Mouse (Mus musculus): Measurements from ENCODE around the gene Fam241a.
A peak's percentile ranks its signal among the peaks of the same experiment; 100 is the strongest.

Gene Fam241a

DNA sequence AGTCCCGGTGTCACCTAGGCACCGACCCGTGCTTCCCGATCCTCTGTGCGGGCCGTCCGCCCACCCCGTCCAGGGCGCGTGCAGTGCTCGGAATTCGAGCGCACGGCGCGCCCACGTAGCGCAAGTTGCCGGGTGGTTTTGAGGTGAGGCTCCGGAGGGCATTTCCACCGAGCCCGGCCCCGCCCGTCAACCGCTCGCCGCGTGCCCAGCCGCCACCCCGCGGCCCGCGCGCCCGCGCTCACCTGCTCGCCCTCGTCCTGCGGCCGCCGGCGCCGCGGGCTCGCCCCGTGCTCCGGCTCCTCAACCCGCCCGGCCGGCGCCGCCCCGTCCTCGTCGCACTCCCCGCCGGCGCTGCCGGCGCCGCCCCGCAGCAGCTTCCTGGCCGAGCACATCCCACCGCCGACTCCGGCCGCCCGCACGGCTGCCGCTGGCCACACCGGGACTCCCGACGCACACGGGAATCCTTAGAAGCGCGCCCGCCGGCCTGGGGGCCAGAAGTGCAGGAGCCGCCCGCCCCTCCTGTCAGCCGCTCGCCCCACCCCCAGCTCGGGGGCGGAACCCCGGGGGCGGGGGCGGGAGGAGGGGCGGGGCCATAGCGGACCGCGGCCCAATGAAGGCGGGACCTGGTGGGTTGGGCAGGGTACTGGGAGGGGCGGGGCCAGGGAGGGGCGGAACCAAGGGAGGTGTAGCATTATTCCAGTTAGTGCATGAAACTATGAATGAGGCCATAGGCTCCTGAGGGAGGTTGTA is at the start of gene Fam241a:
Fam241a (minus strand) TSS at position 533 of the 750 bp plus-strand sequence.
- DNase-seq (ENCODE audit: low spot score) = peak; percentile 85

DNA sequence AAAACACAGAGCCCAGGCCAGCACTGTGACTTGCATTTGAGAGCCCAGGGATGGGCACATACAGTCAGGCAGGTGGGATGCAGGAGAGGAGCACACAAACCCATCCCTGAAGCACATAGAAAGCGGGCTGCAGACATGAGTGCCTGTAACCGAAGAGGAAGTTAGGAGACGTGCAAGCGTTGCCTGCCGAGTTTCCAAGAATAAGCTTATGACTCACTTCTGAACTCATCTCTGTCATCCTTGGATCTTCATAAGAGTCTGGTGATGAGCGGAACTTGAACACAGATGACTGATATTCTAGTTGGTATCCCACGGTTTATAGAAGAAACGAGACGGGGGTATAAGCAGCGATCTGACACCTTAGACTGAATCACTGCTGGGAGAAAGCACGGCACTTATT is 36.3 kb upstream of the Fam241a start:
- no peak for DNase-seq (ENCODE audit: low spot score)

DNA sequence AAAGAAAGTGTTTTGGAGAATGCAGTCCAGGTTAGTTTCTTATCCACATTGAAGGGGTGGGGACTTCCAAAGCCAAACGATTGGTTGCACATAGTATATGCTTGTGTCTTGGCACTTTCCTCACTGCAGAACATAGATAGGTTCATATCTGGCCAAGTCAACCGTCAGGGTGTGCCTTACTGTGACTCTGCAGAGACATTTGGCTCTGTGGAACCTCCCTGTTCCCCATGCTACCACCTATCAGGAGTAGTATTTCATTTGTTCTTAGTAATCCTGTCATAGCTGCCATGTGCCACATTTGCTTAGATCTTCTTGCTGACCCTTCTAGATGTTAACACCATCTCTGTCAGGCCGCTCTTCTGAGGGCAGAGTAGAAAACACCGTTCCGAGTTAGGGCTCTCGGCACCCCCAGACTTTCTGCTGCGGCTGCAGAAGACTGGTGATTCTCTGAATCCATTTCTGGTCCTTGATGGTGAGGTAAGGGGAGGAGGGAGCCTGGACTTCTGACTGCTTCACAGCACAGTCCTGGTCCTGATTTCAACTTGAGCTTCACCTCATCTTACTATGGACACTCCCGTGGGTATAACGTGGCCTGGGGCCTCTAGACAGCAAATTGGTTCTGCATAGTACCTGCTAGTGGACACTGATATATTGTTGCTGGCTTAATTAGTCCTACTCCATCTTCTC is 34.3 kb upstream of the Fam241a start:
- no peak for DNase-seq (ENCODE audit: low spot score)

DNA sequence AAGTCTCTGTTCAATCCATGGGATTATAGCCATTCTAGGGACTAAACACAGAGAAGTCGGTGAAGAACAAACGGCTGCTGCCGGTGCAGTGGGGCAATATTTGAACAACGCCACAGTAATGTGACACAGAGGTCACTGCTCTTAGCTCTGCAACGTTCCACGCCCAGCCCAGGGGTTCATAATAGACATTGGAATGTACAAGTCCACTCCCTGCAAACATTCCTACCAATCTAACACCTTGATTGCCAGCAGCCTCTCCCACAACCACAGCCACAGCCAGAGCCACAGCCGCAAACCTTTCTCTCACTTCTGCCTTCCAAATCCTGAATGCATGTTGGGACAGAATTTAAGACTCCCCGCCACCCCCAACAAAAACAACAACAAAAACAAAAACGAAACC is 33.8 kb upstream of the Fam241a start:
- DNase-seq (ENCODE audit: low spot score) = no peak

DNA sequence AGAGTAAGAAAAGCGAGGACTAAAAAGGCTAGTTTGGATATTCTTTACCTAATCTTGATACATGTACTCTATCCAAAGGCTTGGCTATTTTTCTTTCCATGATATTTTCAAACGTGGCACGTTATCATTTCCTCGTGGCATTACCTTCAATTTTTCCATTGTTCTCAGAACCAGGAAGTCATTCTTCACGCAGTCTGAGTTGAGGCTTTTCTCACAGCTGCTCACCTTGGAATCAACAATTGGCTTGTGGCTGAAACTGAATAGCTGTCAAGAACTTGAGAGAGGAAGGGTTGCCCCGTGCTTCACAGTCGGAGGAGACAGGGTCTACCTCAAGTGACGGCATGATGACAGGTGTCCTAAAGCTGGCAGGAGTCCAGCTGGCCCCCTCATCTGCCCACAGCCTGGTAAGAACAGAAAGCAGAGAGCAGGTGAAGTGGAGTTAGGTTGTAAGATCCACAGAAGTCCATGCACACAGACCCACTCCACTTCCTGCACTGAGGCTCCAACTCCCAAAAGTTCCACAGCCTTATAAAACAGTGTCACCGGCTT is 30.6 kb upstream of the Fam241a start:
- DNase-seq (ENCODE audit: low spot score) = no peak

DNA sequence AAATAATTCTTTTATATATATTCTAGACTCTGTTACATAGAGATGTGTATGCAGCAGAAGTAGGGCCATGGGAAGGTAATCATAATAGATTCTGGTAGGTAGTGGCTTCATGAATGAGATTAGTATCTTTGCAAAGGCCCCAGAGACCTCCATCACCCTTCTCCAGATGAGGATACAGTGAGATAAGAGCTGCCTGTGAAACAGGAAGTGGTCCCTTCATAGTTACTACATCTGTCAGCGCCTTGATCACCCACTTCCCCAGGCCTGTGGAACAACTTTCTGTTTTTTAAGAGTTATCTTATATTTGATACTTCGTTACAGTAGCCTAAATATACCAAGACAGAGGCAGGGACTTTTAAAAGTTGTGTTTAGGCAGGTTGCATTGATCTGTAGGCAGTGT is 28.3 kb upstream of the Fam241a start:
- peak; percentile 28 for DNase-seq (ENCODE audit: low spot score)

DNA sequence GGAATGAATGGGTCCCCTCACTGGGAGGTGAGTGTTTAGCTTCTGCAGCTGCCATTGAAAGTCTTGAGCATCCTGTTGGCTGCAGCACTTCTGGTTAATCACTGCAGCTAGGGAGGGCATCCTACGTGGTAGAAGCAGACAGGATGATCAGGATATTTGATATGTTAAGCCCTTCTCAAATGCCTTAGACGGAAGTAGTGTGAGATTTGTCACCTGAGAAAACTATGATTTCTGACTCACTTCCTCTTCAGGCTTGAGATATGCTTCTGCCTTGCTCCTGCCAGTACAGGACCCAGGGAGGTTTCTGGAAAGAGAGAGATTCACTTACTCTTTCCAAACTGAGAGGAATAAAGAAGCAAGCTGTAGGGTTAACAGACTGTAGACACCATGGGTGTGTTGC is 27.1 kb upstream of the Fam241a start:
- peak; percentile 5 for DNase-seq (ENCODE audit: low spot score)

DNA sequence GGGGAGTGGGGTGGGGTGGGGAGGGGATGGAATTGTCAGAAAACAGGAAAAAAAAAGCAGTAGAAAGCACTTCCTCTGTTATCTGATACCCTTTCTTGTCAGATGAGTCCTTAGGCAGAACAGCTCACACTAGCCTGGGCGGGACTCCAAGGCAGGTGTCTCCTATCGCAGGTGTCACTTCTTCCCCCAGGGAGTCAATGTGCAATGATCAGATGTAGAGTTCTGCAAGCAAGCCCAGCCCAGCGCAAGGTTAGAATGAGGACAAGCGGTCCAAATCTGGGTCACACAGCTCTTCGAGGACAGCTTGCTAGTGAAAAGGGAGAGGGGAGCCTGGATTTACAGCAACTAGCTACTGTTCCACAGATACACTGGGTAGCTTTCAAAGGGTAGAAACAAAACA is 26.0 kb upstream of the Fam241a start:
- DNase-seq (ENCODE audit: low spot score) = no peak

DNA sequence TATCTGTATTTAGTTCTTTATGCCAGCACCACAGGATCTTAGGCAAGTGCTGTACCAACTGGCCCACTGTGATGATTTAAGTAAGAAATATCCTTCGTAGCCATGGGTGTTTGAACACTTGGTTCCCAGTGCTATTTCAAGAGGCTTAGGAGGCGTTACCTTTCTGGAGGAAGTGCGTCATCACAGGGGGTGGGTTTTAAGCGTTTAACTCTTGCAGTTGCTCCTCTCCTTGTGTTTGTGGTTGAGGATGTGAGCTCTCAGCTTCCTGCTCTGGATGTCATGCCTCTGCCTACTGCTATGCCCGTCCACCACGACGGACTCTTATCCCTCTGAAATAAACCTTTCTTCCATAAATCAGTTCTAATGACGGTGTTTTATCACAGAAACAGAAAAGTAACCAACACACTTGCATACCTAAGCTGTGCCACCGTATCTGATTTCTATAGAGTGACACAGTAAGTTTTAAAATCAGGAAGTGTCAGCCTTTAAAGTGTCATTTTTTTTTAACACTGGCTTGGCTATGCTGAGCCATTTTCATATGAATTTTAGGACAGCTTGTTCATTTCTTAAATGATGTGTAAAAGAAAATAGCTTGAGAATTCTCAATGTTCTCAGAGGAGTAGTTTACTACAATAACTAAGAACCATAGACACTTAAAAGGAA is 22.0 kb upstream of the Fam241a start:
- DNase-seq (ENCODE audit: low spot score) = peak; percentile 48

DNA sequence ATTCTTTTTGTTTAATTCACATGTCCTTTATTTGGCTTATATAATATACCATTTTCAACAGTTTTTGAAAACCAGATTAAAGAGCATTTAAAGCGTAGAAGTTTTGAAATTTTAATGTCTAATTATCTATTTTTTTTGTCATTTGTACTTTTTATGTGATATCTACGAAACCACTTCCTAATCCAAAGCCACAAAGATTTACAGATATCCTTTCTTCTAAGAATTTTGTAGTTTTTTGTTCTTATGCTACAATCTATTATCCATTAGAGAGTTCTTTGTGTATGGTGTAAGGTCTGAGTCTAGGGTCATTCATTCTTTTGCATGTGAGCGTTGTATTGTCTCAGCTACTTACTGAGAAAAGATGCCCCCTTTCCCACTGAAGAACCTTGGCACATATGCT is 21.4 kb upstream of the Fam241a start:
- DNase-seq (ENCODE audit: low spot score) = no peak

DNA sequence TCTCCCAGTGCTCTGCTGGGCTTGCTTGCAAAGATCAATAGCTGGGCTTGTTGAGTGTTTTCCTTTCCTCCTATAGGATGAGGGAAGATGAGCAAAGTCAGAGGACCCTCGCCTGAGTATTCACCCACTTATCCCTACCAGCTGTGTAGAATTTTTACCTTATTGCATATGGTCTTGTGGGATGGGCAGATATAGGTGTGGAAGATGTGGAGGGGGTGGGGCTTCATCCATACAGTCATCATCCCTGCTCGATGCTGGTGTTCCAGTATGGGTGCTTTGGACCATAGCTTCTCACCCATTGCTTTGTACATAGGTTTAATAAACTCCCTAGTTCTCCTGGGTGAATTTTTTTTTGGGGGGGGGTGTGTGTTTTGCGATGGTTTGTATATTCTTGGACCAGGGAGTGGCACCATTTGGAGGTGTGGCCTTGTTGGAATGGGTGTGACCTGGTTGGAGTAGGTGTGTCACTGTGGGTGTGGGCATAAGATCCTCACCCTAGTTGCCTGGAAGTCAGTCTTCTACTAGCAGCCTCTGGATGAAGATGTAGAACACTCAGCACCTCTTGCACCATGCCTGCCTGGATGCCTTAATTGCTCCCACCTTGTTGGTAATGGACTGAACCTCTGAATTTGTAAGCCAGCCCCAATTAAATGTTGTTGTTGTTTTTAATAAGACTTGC is 19.7 kb upstream of the Fam241a start:
- no peak for DNase-seq (ENCODE audit: low spot score)

DNA sequence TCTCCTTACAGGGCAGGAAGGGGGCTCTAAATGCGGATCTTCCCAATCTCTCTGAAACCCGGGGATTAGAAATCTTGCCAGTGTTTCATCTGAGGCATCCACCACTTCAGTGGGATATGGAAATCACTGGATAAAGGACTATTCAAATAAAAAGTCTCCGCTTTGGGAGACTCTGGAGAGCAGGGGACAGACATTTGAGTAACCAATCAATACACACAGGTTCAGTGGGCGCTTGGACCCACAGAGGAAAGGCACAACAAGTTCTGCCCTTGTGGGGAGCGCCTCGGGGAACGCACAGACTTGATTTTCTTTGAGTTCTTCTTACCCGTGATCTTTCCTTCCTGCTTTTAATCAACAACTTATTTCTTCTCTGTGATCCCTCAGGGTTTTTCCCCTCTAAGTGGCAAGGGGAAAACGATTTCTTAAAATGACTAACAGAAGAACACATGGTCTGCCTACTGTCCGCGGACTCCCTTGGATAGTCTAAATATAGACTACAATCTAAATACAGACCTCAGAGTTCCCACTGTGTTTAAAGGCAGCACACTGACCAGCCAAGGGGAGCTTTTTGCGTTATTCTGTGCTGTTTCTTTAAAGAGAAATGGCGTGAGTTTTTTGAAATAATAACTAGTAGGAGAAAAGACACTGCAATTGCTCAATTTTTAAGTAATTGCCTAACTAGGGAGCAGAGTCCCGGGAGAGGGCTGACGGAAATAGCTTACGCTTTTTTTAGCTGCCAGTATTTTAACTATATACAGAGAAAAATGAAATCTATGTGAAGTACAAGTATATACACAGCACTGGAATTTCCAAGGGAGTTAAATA is 18.0 kb upstream of the Fam241a start:
- DNase-seq (ENCODE audit: low spot score) = no peak

DNA sequence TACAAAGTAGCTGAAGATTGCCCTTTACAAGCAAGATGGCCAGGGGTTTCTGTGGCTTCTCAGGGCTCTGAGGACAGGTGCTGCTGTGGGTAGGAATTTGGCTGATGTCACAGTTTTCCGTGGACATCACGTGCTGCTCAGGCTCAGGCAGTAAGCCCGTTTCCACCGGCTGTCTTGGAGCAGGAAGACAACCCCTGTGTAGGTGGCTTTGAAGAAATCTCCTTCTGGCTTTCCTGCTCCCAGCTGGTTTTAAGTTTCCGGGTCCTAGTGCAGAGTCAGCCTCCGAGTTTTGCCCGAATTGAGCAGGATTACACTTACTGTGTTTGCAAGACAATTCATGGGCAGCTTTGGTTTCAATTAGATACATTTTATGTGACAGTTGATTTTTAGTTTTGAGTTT is 13.8 kb upstream of the Fam241a start:
- DNase-seq (ENCODE audit: low spot score) = no peak

DNA sequence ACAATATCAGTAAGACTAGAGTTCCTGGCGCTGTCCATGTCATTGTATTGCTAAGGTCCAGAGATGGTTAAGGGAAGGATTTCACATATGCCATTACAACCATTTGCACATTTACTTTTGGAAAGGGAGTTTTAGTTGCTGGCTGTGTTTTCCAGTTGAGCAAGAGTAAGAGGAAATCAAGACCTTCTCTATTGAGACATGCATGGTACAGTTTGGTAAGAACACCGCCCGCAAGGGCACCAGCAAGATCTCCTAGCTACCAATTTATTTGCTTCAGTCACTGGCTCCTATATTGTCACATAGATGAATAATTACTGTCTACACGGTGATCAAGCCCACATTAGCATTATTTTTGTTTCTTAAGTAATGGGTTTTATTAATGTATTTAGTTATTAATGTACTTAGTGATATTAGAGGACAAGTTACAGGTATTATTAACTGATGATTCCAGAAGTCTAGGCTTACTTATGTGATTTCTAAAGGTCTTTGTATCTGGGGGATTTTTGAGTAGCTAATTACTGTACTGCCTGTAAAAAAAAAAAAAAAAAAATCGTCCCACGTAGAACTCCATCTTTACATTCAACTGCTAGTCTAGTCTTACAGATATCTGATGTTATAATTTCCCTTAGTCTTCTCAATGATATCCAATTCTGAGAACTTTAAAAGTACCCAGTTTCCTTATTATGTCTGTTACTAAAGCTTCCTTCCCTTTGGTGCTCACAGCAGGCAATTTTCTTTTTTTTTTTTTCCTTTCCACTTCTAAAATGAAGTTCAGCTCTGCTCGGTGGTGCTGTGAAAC is 944 bp downstream of the Fam241a start:
- no peak for DNase-seq (ENCODE audit: low spot score)

DNA sequence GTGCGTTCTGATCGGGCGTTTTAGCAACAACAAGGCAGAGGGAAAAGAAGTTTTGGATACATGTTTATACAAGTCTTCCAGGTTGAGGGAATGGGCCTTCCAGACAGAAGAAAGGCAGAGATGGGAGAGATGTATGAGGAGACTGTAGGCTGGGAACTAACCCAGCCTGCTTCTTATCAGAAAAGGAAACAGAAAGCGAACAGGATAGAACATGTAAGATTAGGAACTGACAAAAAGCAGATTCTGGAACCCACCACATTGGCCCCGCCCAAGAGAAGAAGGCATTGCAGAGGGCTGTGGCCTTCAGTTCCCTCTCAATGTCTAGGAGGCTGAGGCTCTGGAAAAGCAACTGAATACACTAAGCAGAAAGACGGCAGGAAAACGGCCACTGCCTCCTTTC is 2.2 kb downstream of the Fam241a start:
- DNase-seq (ENCODE audit: low spot score) = peak; percentile 19

DNA sequence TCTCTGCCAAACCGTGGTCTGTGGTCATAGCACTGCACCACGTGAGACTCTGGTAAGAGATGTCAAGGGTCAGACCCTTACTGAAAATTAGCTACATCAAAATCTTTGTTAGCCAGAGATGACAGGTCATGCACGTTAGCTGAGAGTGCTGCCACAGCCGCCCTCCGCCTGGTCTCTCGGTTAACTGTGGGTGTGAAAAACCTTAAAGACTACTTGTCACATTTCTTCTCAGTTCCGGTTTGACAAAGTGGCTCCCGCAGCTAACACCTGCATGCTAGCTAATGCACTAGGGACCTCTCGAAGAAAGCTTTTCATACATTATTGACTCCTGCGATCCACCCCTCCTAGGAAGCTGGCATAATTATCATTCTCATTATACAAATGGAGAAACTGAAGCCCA is 4.2 kb downstream of the Fam241a start:
- peak; percentile 44 for DNase-seq (ENCODE audit: low spot score)

DNA sequence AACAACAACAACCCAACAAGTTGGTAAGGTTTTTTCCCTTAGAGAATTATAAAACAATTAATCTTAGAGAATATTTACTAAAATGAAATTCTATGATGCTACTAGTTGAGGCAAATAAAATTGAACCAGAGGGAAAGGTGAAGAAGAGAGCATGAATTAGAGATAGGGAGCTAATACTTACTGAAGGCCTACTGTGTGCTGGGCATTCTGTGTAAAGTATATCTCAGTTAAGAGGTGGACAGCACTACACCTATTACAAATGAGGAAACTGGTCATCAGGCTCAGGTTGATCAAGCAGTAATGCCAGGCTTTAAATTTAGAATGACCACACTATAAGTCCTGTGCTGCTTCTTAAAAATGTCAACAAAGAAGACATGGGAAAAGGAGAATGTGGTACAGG is 6.1 kb downstream of the Fam241a start:
- DNase-seq (ENCODE audit: low spot score) = no peak

DNA sequence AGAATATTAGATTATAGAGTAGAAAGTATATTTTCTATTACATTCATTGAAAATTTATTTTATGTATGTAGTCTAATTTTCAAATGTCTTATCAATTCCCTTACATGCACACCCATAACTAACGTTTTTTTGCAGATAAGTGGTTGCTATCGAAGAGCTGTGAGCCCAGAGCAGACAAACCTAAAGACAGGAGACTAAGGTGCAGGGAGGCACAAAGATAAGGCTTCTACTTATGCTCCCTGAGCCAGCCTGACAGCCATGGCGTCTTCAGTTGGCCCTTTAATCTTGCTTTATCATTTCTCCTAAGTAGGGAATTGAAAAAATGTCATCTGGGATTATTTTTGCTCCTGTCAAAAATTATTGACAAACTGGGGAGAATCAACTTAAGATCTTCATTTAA is 6.6 kb downstream of the Fam241a start:
- no peak for DNase-seq (ENCODE audit: low spot score)

DNA sequence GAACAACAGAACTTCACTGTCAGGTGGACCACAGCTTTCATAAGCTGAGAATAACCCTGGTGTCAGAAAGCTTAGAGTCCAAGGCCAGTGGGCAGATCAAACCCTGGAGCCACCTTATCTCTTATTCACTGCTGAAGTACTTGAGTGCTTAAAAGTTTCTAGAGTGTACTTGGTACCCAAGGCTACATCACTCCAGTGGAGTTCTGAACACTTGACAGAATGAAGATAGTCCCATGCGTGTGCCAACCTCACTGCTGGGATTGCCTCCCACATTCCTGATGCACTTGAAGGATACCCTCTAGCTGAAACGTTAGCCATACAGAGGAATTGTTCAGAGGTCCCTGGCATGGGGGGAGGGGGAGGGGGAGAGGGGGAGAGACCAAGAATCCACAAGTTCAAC is 14.4 kb downstream of the Fam241a start:
- DNase-seq (ENCODE audit: low spot score) = no peak

DNA sequence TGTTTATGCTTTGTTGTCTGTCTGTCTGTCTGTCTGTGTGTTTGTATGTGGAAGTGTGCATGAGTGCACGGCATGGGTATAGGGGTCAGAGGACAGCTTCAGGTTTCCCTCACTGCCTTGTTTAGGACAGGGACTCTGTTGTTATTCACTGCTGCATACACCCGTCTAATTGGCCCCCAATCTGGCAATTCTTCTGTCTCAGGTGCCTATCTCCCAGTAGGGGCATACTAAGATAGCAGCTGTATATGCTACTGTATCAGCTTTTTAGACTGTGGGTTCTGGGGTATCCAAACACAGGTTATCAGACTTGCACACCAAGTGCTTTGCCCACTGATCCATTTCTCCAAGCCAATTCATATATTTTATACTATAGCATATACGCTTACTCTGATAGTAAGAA is 16.2 kb downstream of the Fam241a start:
- no peak for DNase-seq (ENCODE audit: low spot score)

DNA sequence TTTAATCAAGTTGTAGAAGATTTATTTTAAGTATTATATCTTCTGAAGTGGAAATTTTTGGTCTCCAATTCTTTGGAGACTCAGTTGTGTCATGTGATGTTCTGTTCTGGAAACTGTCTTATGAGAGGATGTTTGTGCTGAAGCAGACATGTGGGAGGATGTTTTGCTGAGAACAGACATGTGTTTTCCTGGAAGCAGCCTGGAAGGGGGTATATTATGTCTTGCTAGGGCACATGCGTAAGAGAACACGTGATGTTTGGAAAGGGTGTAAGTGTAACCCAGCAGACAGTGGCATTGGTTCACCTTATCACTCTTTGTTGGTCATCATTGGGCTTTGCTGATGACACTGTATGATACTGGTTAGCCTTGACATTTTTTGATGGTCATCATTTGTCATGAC is 20.6 kb downstream of the Fam241a start:
- peak; percentile 74 for DNase-seq (ENCODE audit: low spot score)
